Mouse (Mus musculus): Measurements from ENCODE around the gene Tgif1.
A peak's percentile ranks its signal among the peaks of the same experiment; 100 is the strongest.
"Not testable (repeated sequence)": the region's sequence is repeated elsewhere in the genome, so short reads cannot be mapped to it uniquely, and the experiment has no call there.

Gene Tgif1

DNA sequence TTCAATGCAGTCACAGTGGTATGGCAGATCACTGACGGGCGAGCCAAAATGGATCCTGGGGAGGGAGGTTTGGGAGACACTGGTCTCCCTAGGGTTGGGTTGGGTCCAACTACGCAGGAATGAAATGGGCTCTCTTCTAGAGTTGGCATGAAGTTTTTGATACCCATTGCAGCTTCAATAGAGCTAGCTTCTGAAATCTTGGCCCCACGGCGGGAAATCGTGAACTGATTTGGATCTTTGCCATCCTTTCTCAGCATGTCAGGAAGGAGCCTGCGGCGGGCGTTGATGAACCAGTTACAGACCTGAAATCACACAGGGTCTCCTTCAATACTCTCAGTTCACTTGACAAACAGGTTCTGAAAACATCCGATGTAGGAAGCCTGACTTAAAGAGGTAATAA, 8.4 kb downstream of the Tgif1 start:
- DNase-seq (ENCODE audit: low spot score in 2 of 2) = no peak

DNA sequence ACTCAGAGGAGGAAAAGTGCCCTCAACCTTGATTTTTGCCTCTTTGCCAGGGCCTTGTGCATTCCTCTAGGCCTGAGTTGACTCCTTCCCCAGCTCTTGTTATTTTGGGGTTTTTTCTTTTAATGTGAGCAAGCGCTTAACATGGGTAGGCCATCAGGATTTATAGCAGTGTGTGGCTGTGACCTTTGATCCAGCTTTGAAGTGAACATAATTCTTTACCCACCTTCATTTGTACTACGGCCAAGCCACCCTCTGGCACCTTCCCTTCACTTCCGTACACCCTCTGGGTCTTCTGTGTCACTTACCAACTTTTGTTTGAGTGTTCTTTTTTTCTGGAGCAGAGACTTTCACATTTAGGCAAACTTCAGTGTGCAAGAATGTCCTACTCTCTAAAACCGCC, 10.1 kb downstream of the Tgif1 start:
- DNase-seq (ENCODE audit: low spot score in 2 of 2) = no peak

GRCm38 (mm10) chr17:70838533-70838932, 14.8 kb downstream of the Tgif1 start:
- DNase-seq (ENCODE audit: low spot score in 2 of 2) = no peak

- no peak for DNase-seq (ENCODE audit: low spot score in 2 of 2)
These were observed 15.3 kb downstream of the Tgif1 start for GRCm38 (mm10) chr17:70838031-70838430.

GRCm38 (mm10) chr17:70837474-70837873, 15.9 kb downstream of the Tgif1 start:
- DNase-seq (ENCODE audit: low spot score in 2 of 2) = not testable (repeated sequence)

- DNase-seq (ENCODE audit: low spot score in 2 of 2) = no peak
These were observed 16.5 kb downstream of the Tgif1 start for GRCm38 (mm10) chr17:70836820-70837219.

- DNase-seq (ENCODE audit: low spot score in 2 of 2) = no peak
These were observed 18.1 kb downstream of the Tgif1 start for GRCm38 (mm10) chr17:70835071-70835790.

DNA sequence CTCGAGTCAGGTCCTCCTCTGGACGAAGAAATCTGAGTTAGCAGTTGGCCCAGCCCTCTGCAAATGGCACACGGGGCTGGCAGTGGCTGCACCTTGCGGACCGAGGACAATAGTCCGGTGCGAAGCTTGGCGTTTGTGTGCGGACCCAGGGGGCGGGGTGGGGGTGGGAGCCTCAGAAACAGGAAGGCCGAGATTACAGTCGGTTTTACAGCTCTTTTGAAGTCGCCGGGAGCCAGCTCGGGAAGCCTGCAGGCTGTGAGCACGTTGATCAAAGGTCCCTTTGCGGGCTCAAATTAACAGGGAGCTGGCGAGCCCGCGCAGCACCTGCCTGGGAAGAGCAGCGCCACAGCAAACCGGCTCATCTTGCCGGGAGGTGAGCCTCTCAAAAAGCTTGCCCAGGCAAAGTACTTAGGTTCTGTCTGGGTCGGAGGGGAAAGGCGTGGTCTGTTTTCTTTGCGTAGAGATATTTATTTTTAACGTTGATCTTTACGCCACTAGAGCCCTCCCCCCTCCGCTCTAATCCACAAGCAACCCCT, 18.8 kb downstream of the Tgif1 start:
- no peak for DNase-seq (ENCODE audit: low spot score in 2 of 2)

DNA sequence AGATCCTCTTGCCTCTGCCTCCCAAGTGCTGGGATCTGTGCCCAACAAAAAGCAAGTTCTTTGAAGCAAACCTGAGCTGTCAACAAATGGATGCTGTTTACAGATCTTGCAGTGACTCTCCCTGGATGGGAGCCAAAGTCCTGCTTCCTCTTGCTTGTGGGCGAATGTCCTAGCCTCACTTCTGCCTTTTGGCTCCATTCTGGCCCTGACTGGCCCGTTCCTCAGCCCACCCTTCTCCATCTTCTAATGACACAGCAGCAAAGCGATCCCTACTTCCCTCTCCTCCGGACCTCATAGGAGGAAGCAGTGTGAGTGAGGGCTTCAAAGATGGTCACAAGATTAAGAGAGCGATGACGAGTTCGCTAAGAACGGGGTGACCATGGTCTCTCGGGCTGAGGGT, 20.8 kb downstream of the Tgif1 start:
- no peak for DNase-seq (ENCODE audit: low spot score in 2 of 2)

DNA sequence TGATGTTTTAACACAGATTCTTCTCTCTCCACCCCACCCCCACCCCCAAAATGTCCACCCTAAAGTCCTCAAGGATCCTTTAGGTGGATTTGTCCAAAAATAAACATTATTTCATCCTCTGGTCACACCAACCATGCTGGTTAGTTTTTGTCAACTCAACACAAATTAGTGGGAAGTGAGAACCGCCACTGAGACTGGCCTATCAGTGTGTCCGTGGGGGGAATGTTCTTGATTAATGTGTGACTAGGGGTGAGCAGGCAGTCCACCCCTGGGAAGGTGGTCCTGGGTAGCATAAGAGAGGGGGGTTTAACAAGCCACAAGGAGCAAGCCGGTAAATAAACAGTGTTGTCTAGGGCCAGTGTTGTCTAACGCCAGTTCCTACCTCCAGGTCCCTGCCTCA, 21.8 kb downstream of the Tgif1 start:
- DNase-seq (ENCODE audit: low spot score in 2 of 2) = no peak

GRCm38 (mm10) chr17:70829943-70830715, 23.2 kb downstream of the Tgif1 start:
- DNase-seq (ENCODE audit: low spot score in 2 of 2) = no peak

DNA sequence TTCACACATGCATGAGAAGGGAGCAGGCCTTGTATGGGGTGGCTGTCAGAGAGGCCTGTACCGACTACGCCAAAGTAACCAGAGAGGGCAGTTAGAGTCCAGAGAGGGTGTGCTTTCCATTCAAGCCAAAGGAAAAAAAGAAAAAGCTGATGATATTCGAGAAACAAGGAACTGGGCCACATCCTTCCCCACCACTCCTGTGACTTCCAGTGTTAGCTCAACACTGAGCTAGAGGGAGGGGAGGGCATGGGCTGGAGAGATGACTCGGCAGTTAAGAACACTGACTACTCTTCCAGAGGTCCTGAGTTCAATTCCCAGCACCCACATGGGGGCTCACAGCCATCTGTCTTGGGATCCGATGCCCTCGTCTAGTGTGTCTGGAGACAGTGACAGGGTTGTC, 24.1 kb downstream of the Tgif1 start:
- DNase-seq (ENCODE audit: low spot score in 2 of 2) = no peak

DNA sequence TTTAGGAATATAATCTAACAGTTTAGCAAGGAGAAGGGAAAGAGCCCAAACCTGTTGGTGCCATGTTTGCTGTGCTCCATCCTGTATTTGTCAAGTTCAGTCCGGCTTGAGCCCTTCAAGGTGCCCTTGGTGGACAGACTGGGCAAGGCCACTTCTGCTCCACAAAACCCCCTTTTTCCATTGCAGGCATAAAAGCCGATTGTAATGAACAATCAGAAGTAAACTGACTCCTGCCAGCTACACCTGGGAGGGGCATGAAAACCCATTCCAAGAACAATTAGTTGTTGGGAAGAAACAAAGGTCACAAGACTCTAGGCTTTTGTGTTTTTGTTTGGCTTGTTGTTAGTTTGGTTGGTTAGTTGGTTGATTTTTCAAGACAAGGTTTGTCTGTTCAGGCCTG, 24.8 kb downstream of the Tgif1 start:
- no peak for DNase-seq (ENCODE audit: low spot score in 2 of 2)

GRCm38 (mm10) chr17:70828180-70828528, 25.2 kb downstream of the Tgif1 start:
- DNase-seq (ENCODE audit: low spot score in 2 of 2) = no peak

DNA sequence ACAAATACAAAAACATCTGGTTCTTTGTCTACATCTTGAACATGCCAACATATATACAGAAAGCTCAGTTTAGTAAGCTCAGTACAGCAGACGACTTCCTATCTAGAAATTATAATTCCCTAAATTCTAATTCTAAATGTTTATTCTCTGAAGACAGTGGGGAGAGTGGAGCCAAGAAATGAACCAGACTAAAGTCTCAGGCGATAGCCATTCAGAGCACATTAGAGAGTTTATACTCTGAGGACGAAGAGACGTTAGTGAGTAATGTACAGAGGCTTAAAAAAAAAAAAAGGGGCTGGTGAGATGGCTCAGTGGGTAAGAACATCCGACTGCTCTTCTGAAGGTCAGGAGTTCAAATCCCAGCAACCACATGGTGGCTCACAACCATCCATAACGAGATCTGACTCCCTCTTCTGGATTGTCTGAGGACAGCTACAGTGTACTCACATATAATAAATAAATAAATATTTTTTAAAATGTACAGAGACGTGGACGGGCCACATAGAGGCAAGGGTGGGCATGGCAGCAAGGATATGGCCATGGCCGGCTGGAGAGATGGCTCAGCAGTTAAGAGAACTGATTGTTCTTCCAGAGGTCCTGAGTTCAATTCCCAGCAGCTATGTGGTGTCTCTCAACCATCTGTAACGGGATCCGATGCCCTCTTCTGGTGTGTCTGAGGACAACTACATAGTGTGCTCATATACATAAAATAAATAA, 25.7 kb downstream of the Tgif1 start:
- DNase-seq (ENCODE audit: low spot score in 2 of 2) = not testable (repeated sequence)

GRCm38 (mm10) chr17:70826227-70826626, 27.1 kb downstream of the Tgif1 start:
- no peak for DNase-seq (ENCODE audit: low spot score in 2 of 2)

DNA sequence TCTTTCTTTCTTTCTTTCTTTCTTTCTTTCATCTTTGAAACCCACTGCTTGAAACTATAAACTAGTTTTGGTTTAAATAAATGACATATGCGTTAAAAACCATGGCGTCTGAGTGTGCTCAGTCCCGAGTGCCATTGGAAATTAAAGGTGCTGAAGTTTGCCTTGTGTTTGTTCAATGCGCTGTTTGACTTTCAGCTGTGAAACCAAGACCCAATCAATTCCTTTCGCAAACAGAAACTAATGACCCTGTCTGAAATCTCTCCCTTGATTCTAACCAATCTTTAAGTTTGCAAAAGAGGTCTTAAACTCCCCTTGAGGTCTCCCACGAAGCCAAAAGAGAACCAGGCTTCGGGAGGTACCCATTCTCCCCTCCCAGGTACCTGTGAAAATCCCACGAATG, 30.3 kb downstream of the Tgif1 start:
- no peak for DNase-seq (ENCODE audit: low spot score in 2 of 2)

GRCm38 (mm10) chr17:70817862-70818451, 35.4 kb downstream of the Tgif1 start:
- DNase-seq (ENCODE audit: low spot score in 2 of 2) = peak in 1 of 2 experiments; percentile 36

DNA sequence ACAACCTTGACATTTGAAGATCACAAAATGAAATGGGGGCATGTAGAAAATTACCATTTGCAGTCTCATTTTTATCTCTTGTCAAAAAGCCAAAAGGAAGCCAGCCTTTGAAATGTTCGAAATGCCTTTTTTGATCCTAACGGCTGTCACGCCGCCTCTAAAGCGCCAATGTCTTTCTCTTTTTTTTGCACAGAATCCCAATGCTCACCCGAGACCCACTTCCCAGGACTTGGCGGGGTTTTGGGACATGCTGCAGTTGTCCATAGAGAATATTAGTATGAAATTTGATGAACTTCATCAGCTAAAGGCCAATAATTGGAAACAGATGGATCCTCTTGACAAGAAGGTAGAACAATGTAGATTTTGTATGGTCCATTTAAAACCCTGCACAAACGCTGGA, 38.3 kb downstream of the Tgif1 start:
- no peak for DNase-seq (ENCODE audit: low spot score in 2 of 2)

DNA sequence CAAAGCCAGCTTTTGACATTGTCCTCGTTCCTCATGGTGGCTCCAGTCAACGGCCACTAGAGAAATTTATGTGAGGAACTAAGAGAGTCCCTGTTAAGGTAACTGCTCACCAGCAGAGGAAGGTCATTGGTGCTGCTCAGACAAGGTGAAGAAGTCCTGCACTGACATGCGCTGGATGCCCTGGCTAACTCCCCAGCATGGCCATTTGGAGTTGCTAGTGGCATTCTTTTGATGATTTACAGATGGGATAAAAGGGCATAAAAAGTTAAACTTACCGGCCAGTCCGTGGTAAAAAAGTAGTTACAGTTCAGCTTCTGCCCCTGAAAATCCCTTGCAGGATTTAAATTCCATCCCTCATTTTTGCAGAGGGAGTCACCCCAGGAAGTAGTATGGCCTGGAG, 42.6 kb downstream of the Tgif1 start:
- no peak for DNase-seq (ENCODE audit: low spot score in 2 of 2)

GRCm38 (mm10) chr17:70809776-70810175, 43.6 kb downstream of the Tgif1 start:
- no peak for DNase-seq (ENCODE audit: low spot score in 2 of 2)

GRCm38 (mm10) chr17:70808837-70809236, 44.5 kb downstream of the Tgif1 start:
- no peak for DNase-seq (ENCODE audit: low spot score in 2 of 2)

Measured in urinary bladder, adult 18-20 months (tissue).